Mouse (Mus musculus): ENCODE results near the gene Nmral1. TPM values are rescaled to one million over a fixed set of nuclear protein-coding genes. Genes with fewer than 3 reads are reported as not detected.
A peak's percentile ranks its signal among the peaks of the same experiment; 100 is the strongest.

Nmral1 gene
- polyA plus RNA-seq, 1 experiment from 2014 or later = 44.7 TPM

- peaks cover 7% of the 10 kb centered on the region; the same call in 1 of the 2 replicates for H3K4me1 ChIP-seq (ENCODE audit: control insufficient read depth, insufficient read depth, low read length)
- H3K27ac ChIP-seq (ENCODE audit: low read length) = no peak overlapping the region
- no peaks in the 10 kb centered on the region for H3K27me3 ChIP-seq (ENCODE audit: control insufficient read depth, insufficient read depth, low read length)
- no peak overlapping the region for H3K4me2 ChIP-seq (ENCODE audit: low read depth, low read length)
- no peaks in the 10 kb centered on the region for H3K9me3 ChIP-seq (replicated peaks; ENCODE audit: control insufficient read depth, low read length)
- 73% methylated on average over 4 of the region's 4 CpGs for WGBS
- no peaks in the 10 kb centered on the region for H3K36me3 ChIP-seq (ENCODE audit: control insufficient read depth, insufficient read depth, low read length)
- ATAC-seq (ENCODE audit: insufficient read depth, low FRiP score) = no peak
- H3K9ac ChIP-seq (ENCODE audit: low read length) = no peak overlapping the region
- H3K4me3 ChIP-seq (replicated peaks; ENCODE audit: low read length) = no peak overlapping the region
Measured at GRCm38 (mm10) chr16:4725266-4725665, 6.1 kb upstream of the Nmral1 start.

- 59% methylated on average over 3 of the region's 3 CpGs for WGBS
- Histone ChIP-seq H3K4me2 (ENCODE audit: low read depth, low read length) (no peak overlapping the region), H3K9ac (ENCODE audit: low read length) (no peak overlapping the region), H3K9me3 (replicated peaks; ENCODE audit: control insufficient read depth, low read length) (no peaks in the 10 kb centered on the region), H3K27ac (ENCODE audit: low read length) (no peak overlapping the region), H3K4me3 (replicated peaks; ENCODE audit: low read length) (no peak overlapping the region), H3K4me1 (ENCODE audit: control insufficient read depth, insufficient read depth, low read length) (peaks cover 7% of the 10 kb centered on the region), H3K27me3 (ENCODE audit: control insufficient read depth, insufficient read depth, low read length) (no peaks in the 10 kb centered on the region), H3K36me3 (ENCODE audit: control insufficient read depth, insufficient read depth, low read length) (no peaks in the 10 kb centered on the region)
- no peak for ATAC-seq (ENCODE audit: insufficient read depth, low FRiP score)
Measured at GRCm38 (mm10) chr16:4722915-4723209, 3.7 kb upstream of the Nmral1 start.

- WGBS = 58% methylated on average over 7 of the region's 7 CpGs
Measured at GRCm38 (mm10) chr16:4722128-4722914, 3.2 kb upstream of the Nmral1 start.

GRCm38 (mm10) chr16:4717866-4718265 lies 1.3 kb downstream of the Nmral1 start:
- Histone ChIP-seq H3K27me3 (ENCODE audit: control insufficient read depth, insufficient read depth, low read length) (no peaks in the 10 kb centered on the region), H3K27ac (ENCODE audit: low read length) (no peak overlapping the region), H3K9ac (ENCODE audit: low read length) (0 out of 2 replicates have a peak overlapping the region, but pooled peaks have one; percentile 82), H3K36me3 (ENCODE audit: control insufficient read depth, insufficient read depth, low read length) (no peaks in the 10 kb centered on the region), H3K4me2 (ENCODE audit: low read depth, low read length) (peak overlapping the region; percentile 60), H3K9me3 (replicated peaks; ENCODE audit: control insufficient read depth, low read length) (no peaks in the 10 kb centered on the region), H3K4me3 (replicated peaks; ENCODE audit: low read length) (peak overlapping the region; percentile 74), H3K4me1 (ENCODE audit: control insufficient read depth, insufficient read depth, low read length) (peaks cover 7% of the 10 kb centered on the region; the same call in 1 of the 2 replicates)
- WGBS = 37% methylated on average over 3 of the region's 3 CpGs
- ATAC-seq (ENCODE audit: insufficient read depth, low FRiP score) = no peak

More at GRCm38 (mm10) chr16:4722128-4722914, 3.2 kb upstream of the Nmral1 start:
- H3K9me3 ChIP-seq (replicated peaks; ENCODE audit: control insufficient read depth, low read length) = no peaks in the 10 kb centered on the region
- no peak for ATAC-seq (ENCODE audit: insufficient read depth, low FRiP score)
- H3K4me3 ChIP-seq (replicated peaks; ENCODE audit: low read length) = no peak overlapping the region
- H3K27ac ChIP-seq (ENCODE audit: low read length) = peak overlapping the region; percentile 3; the same call in 1 of the 2 replicates
- H3K4me1 ChIP-seq (ENCODE audit: control insufficient read depth, insufficient read depth, low read length) = peaks cover 10% of the 10 kb centered on the region
- no peaks in the 10 kb centered on the region for H3K27me3 ChIP-seq (ENCODE audit: control insufficient read depth, insufficient read depth, low read length)
- no peaks in the 10 kb centered on the region for H3K36me3 ChIP-seq (ENCODE audit: control insufficient read depth, insufficient read depth, low read length)
- H3K4me2 ChIP-seq (ENCODE audit: low read depth, low read length) = no peak overlapping the region
- 0 out of 2 replicates have a peak overlapping the region, but pooled peaks have one; percentile 2 for H3K9ac ChIP-seq (ENCODE audit: low read length)

GRCm38 (mm10) chr16:4713861-4714710 lies 5.1 kb downstream of the Nmral1 start:
- no peaks in the 10 kb centered on the region for H3K36me3 ChIP-seq (ENCODE audit: control insufficient read depth, insufficient read depth, low read length)
- H3K4me2 ChIP-seq (ENCODE audit: low read depth, low read length) = no peak overlapping the region
- H3K9ac ChIP-seq (ENCODE audit: low read length) = no peak overlapping the region
- 84% methylated on average over 17 of the region's 17 CpGs for WGBS
- H3K27me3 ChIP-seq (ENCODE audit: control insufficient read depth, insufficient read depth, low read length) = no peaks in the 10 kb centered on the region
- ATAC-seq (ENCODE audit: insufficient read depth, low FRiP score) = no peak
- peaks cover 7% of the 10 kb centered on the region; the same call in 1 of the 2 replicates for H3K4me1 ChIP-seq (ENCODE audit: control insufficient read depth, insufficient read depth, low read length)
- no peak overlapping the region for H3K27ac ChIP-seq (ENCODE audit: low read length)
- H3K9me3 ChIP-seq (replicated peaks; ENCODE audit: control insufficient read depth, low read length) = no peaks in the 10 kb centered on the region
- no peak overlapping the region for H3K4me3 ChIP-seq (replicated peaks; ENCODE audit: low read length)

GRCm38 (mm10) chr16:4711173-4711572 lies 8.0 kb downstream of the Nmral1 start:
- H3K9me3 ChIP-seq (replicated peaks; ENCODE audit: control insufficient read depth, low read length) = no peaks in the 10 kb centered on the region

GRCm38 (mm10) chr16:4705541-4705940 lies 13.6 kb downstream of the Nmral1 start:
- peaks cover 32% of the 10 kb centered on the region; the same call in 1 of the 2 replicates for H3K36me3 ChIP-seq (ENCODE audit: control insufficient read depth, insufficient read depth, low read length)
- ATAC-seq (ENCODE audit: insufficient read depth, low FRiP score) = no peak
- WGBS = 43% methylated on average over 4 of the region's 4 CpGs

More at GRCm38 (mm10) chr16:4711173-4711572, 8.0 kb downstream of the Nmral1 start:
- H3K27ac ChIP-seq (ENCODE audit: low read length) = no peak overlapping the region
- no peak overlapping the region for H3K9ac ChIP-seq (ENCODE audit: low read length)
- ATAC-seq (ENCODE audit: insufficient read depth, low FRiP score) = no peak
- peaks cover 14% of the 10 kb centered on the region; the same call in 1 of the 2 replicates for H3K36me3 ChIP-seq (ENCODE audit: control insufficient read depth, insufficient read depth, low read length)
- H3K4me2 ChIP-seq (ENCODE audit: low read depth, low read length) = no peak overlapping the region
- no peak overlapping the region for H3K4me3 ChIP-seq (replicated peaks; ENCODE audit: low read length)
- H3K4me1 ChIP-seq (ENCODE audit: control insufficient read depth, insufficient read depth, low read length) = no peaks in the 10 kb centered on the region
- no peaks in the 10 kb centered on the region for H3K27me3 ChIP-seq (ENCODE audit: control insufficient read depth, insufficient read depth, low read length)
- 89% methylated on average over 4 of the region's 4 CpGs for WGBS

GRCm38 (mm10) chr16:4702646-4703045 lies 16.5 kb downstream of the Nmral1 start:
- no peak overlapping the region for H3K4me2 ChIP-seq (ENCODE audit: low read depth, low read length)
- H3K9me3 ChIP-seq (replicated peaks; ENCODE audit: control insufficient read depth, low read length) = no peaks in the 10 kb centered on the region
- no peaks in the 10 kb centered on the region for H3K27me3 ChIP-seq (ENCODE audit: control insufficient read depth, insufficient read depth, low read length)
- no peak overlapping the region for H3K9ac ChIP-seq (ENCODE audit: low read length)
- H3K27ac ChIP-seq (ENCODE audit: low read length) = no peak overlapping the region
- ATAC-seq (ENCODE audit: insufficient read depth, low FRiP score) = no peak
- H3K4me3 ChIP-seq (replicated peaks; ENCODE audit: low read length) = no peak overlapping the region
- H3K4me1 ChIP-seq (ENCODE audit: control insufficient read depth, insufficient read depth, low read length) = no peaks in the 10 kb centered on the region
- peaks cover 36% of the 10 kb centered on the region; the same call in 1 of the 2 replicates for H3K36me3 ChIP-seq (ENCODE audit: control insufficient read depth, insufficient read depth, low read length)
- 40% methylated on average over 1 of the region's 1 CpGs for WGBS

More at GRCm38 (mm10) chr16:4705541-4705940, 13.6 kb downstream of the Nmral1 start:
- Histone ChIP-seq H3K9me3 (replicated peaks; ENCODE audit: control insufficient read depth, low read length) (no peaks in the 10 kb centered on the region), H3K9ac (ENCODE audit: low read length) (no peak overlapping the region), H3K4me2 (ENCODE audit: low read depth, low read length) (no peak overlapping the region), H3K27ac (ENCODE audit: low read length) (no peak overlapping the region), H3K27me3 (ENCODE audit: control insufficient read depth, insufficient read depth, low read length) (no peaks in the 10 kb centered on the region), H3K4me3 (replicated peaks; ENCODE audit: low read length) (no peak overlapping the region), H3K4me1 (ENCODE audit: control insufficient read depth, insufficient read depth, low read length) (no peaks in the 10 kb centered on the region)

- H3K4me1 ChIP-seq (ENCODE audit: control insufficient read depth, insufficient read depth, low read length) = no peaks in the 10 kb centered on the region
- H3K9ac ChIP-seq (ENCODE audit: low read length) = no peak overlapping the region
- H3K4me3 ChIP-seq (replicated peaks; ENCODE audit: low read length) = no peak overlapping the region
- no peak overlapping the region for H3K4me2 ChIP-seq (ENCODE audit: low read depth, low read length)
- H3K27me3 ChIP-seq (ENCODE audit: control insufficient read depth, insufficient read depth, low read length) = no peaks in the 10 kb centered on the region
- no peak for ATAC-seq (ENCODE audit: insufficient read depth, low FRiP score)
- H3K36me3 ChIP-seq (ENCODE audit: control insufficient read depth, insufficient read depth, low read length) = peaks cover 37% of the 10 kb centered on the region; the same call in 1 of the 2 replicates
- WGBS = 86% methylated on average over 3 of the region's 3 CpGs
- H3K27ac ChIP-seq (ENCODE audit: low read length) = no peak overlapping the region
- H3K9me3 ChIP-seq (replicated peaks; ENCODE audit: control insufficient read depth, low read length) = no peaks in the 10 kb centered on the region
Measured at GRCm38 (mm10) chr16:4701211-4701610, 17.9 kb downstream of the Nmral1 start.
